Mouse (Mus musculus): ENCODE data around the gene Dcx. TPM values are rescaled to one million over a fixed set of nuclear protein-coding genes. Genes with fewer than 3 reads are reported as not detected.

Gene Dcx
- total RNA-seq, 2 experiments from 2014 or later = 15.3 to 16.8 TPM

DNA sequence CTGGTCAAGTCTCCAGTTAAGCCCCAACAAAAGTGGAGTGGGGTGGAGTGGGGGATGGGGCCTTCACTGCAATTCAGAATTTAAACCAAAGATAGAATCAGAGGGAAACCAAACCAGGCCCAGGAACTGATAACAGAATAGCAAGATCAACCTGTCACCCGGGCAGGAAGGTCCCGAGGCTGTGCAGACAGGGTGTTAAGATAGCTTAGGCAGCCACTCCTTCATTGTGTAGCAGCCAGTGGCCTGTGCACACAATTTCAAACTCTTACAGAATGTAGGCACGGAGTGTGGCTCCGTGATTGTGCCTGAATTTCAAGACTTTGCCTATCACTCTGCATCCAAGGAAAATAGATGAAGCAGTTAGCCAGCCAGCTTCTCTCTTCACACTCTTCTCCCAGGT, 106.6 kb downstream of the Dcx start:
- no peak for DNase-seq

DNA sequence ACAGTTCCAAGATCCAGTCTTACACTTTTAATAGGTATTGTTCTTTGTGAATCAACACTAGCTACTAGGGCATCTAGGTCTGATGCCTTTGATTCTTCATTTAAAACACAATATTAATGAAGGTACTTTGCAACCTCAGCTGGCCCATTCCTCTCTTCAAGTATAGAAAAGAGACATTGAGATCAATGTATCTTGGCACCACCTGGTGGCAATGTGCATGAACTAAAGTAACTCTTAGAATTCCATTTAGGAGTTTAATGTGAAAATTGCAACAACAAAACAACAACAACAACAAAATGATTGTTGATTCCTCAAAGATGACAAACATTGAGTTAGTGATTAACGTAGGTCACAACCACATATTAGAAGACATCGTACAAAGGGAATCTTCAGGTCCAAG, 114.2 kb downstream of the Dcx start:
- no peak for DNase-seq

DNA sequence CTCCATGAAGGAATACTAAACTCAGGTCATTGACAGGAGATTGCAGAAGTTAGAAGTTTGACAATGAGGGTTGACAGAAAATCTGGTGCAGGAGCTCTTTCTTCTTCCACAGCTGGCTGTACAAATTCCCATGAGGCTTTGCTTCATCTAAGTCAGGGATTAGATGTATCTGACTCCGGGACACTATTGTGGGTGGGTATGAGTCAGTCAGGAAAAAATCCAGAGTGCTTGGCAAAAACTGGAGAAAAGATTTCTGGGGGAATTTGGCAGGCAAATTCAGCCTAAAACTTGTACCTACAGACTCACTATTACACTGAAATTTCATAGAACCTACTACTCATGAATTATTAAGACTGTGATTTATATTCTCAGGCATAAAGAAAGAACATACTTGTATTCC, 117.2 kb downstream of the Dcx start:
- no peak for DNase-seq

Small RNA genes lying within 50 kb of the gene (microRNA-seq; reads per million reads assigned to microRNA genes)
- 0 reads per million in 2 experiments for gene Gm47298

Other genes with a start within 250 kb of the Dcx start
- gene Capn6, start 105.9 kb downstream of the Dcx start, total RNA-seq (2021) = under 1 TPM; 0.33 to 0.37 TPM
- under 1 TPM; 0.17 to 0.18 TPM for gene A730046J19Rik, start 220.4 kb upstream of the Dcx start, total RNA-seq (2021)

Data from layer of hippocampus, postnatal 36 days (tissue).